Mouse (Mus musculus): ENCODE data around the gene Ptgir. TPM values are rescaled to one million over a fixed set of nuclear protein-coding genes. Genes with fewer than 3 reads are reported as not detected.
"Not testable (repeated sequence)": the region's sequence is repeated elsewhere in the genome, so short reads cannot be mapped to it uniquely, and the experiment has no call there.

Gene Ptgir
- total RNA-seq, 4 experiments from 2014 or later: not detected

DNA sequence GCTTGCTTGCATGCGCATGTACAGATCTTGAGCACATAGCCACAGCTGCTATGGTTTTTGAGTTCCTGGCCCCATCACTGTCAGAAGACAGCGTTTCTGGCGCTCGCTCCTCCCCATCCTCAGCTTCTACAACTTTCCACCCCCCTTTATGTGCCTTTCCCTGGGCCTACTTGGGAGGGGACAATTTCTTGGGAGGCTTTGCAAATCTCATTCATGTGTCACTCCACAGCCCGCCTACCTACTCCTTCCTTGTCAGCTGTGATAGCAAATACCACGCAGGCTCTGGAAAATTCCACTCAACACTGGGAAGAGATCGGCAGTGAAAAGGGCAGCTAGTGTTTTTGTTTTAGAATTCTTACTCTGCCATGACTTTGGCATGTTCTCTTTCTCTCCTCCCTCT is 34.0 kb downstream of the Ptgir start:
- DNase-seq (ENCODE audit: low spot score in 2 of 2): peak in 1 of 2 experiments; percentile 73

DNA sequence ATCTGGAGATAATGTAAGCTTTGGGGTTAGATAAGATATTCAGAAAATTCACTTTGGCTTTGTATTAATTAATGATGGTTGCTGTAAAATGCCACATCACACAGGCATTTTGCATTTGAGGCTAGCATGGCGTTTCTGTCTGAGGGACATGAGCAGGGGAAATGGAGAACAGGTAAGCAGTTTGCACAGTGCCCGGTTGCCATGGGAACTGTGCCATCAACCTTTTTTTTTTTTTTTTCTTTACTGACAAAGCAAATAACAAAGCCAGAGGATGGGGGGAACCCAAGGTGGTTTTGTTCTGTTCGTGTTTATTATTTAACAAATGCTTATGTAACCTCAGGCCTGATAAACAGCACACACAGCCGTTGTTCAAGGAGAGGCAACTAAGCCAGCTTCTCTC is 36.6 kb downstream of the Ptgir start:
- DNase-seq (ENCODE audit: low spot score in 2 of 2): no peak

DNA sequence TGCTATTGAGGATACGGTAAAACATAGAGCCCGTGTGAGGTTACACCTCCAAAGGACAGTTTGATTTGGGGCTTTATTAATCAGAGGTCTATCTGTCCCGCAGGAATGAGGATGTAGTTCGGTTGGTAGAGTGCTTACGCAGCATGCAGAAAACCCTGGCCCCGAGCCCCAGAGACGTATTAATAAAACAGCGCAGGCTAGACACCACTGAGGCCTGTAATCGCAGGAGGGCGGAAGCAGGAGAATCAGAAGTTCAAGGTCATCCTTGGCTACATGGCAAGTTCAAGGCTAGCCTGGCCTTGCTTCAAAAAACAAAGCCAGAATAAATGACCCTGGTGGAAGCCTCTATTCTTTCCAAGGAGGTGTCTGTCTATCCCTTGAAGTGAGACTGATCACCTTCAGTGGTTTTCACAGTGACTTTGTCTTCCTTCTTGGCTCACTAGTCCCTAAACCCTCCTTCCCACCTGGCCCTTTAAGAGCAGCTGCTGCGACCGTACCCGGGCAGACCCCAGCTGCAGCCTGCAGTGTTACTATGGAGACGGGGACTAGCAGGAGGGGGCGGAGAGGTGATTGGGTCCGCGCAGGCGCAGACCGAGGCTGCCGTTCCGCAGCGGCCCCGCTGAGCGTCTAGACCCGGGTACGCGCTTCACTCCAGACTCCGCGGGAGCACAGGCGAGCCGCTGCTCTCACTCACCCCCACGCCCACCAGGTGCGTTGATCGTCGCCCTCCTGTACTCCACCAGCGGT is 37.9 kb downstream of the Ptgir start, which contains the start of gene Pnmal2:
TSS of gene Pnmal2 (plus strand) at position 622 of the 747 bp plus-strand sequence.
- DNase-seq (ENCODE audit: low spot score in 2 of 2): peak; percentile 87 to 89

DNA sequence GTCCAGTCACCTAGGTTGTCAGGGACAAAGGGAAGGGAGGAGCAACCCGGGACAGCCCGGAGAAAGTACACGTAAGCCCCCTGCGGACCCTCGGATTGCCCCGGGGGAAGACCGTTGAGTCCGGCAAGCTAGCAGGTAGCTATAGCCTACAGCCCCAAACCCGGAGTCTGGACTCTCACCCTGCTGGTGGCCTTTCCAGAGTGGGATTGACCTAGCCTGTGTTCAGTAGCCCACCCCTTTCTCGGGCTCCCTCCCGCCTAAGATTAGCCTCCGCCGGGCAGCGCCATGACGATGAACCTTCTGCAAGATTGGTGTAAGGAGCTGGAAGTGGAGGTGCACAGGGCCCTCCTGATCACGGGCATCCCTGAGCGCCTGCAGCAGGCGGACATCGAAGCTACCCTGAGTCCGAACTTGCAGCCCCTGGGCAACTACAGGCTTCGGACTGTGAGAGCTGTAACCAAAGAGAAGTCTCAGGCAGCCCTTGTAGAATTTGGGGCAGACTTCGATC is 38.6 kb downstream of the Ptgir start:
- DNase-seq (ENCODE audit: low spot score in 2 of 2): no peak

DNA sequence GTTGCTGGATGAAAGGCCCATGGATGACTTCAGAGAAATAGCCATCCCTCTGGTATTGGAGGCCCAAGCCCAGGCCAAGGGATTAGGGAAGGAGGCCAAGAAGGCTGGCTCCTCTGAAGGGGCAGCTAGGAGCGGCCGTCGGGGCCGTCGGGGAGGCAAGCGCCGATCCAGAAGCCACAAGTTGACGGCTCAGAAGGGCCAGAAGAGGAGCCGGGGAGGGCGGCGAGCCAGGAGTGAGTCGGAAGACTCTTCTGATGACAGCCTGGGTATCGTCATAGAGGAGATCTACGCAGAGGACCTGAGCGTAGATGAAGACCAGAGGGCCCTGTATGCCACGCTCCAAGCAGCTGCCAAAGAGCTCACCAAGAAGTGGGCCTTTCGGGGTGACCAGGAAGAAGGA is 39.1 kb downstream of the Ptgir start:
- DNase-seq (ENCODE audit: low spot score in 2 of 2): no peak

DNA sequence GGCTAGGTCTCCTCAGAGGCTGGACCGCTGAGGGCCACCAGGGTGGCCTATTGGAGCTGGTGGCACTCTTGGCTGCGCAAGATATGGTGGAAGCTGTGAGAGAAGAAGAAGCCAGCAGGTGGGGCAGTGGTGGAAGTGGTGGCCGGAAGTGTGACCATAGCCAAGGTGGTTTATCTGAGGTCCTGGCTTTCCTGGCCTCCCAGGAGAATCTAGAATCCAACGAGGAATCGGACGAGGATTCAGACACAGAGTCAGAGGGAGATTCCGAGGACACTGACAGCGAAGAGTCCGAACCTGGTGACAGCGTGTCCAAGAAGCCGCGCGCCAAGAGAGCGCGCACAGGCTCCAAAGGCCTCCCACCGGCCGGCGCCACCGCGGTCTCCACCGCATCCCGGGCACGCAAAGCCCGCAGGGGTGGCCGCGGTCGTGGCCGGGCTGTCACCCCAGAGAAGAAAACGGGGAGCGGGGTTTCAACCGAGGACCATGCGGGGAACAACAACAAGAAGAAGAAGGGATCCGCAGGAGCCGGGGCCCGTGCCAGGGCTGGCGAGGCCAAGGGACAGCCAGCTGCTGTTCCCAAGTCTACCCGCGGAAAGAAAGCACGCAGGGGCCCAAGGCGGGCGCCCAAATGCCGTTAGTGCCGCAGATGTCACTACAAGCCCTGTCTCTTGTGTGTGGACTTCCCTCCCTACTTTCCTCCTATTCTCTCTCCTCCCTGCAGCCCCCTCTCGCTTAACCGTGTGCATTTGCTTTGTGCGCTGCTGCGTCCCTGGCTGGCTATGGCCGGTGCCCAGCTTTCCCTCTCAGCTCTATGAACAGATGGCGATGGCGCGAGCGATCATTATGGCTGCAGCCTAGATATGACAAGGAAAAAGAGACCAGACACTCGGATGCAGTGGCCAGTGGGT is 40.4 kb downstream of the Ptgir start:
- no peak for DNase-seq (ENCODE audit: low spot score in 2 of 2)

DNA sequence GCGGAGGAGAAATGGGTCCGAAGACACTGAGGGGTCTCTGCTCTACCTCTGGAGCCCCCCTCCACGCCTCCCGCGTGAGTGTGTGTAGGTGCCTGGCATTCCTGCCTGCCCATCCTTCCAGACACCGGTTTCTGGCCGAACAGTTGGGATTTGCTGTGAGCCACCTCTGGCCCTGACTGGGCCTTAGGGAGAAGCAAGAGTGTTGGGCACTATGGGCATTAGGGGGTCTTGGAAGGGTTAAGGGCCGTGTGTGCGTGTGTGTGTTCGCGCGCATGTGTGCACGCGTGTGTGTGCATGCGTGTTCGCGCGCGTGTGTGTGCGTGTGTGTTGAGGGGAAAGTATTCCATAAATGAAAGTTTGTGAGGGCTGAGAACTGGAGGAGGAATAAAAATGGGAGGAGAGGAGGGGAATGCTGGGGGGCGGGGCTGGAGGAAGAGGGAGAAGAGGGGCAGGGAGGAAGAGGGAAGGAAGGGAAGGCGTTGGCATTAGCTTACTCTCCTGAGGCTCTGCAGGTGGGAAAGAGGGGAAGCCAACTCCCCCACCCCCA is 41.1 kb downstream of the Ptgir start:
- no peak for DNase-seq (ENCODE audit: low spot score in 2 of 2)

DNA sequence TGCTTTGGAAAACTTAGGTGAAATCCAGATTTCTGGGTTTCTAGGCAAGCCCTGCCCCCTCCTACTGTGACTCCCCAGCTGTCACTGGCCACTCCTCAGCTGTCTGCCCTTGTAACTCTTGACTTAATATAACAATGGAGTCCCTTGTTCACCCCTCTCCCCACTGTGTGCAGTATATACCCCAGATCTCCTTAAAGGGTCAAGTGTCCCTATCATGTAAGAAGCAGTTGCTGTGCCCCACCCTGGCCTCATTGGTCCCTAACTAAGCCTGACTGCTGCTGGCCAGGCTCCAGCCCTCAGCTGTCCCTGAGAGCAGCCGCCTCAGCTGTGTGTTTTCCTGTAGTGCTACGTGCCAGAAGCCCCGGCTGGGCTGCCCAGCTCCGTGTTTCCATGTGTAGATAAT is 41.7 kb downstream of the Ptgir start:
- no peak for DNase-seq (ENCODE audit: low spot score in 2 of 2)

DNA sequence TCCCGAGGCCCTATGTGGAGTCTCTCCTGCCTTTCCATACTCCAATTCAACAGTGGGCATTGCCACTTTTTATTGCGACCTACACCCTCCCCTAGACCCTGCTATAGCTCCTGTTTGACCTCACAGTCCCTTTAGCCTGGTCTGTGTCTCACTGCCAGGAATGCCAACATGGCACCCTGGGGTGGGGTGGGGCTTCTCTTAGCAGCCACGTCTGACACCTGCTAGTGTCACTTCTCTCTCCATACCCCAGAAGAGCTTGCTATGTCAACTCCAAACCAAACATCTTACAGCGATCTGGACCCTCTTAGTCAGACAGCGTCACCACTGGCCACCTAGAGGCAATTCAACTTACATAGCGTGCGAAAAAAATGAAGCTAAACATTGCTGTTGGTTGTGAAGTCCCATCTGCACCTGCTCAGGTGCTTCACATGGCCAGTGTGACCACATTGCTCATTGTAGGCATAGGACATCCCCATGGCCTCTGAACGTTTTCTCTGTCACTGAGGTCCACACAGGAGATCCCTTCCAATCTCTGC is 42.7 kb downstream of the Ptgir start:
- no peak for DNase-seq (ENCODE audit: low spot score in 2 of 2)

DNA sequence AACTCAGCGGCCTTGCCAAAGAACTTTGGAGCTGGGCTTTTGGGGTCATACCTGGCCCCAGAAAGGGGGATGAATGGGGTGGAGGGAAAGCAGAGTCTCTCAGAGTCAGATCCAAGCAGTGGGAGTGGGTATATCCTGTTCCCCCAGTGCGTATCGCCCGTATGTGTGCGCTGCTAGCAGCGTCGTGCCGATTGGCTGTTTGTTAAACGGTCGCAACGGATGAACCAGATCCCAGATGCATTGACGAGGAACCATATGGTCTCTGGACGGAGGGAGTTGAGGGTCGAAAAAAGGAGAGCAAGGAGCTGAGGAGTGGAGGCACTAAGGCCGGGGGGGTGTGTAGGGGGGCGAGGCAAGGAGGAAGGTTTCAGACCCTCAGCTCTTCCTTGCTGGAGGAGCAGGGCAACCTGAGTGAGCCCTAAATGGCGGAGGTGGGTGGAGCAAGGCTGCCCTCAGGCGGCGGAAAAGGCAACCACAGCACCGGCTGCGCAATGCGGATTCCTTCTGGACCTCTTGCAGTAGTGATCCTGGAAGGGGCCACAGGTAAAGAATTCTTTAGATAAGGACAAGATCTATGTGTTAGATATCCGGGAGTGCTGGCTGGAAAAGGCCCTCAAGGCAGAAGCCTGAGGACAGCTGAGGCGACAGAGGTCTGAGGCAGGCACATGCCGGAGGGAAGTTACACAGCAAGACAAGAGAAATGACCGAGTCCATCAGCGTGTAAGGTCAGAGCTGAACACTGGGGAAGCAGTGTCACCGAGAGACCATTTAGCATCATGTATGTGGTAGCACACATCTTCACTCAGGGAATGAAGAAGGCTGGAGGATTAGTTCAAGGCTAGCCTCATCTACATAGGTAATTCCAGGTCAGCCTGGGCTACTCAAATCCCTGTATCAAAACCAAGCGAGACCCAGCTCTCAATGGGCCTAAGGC is 43.9 kb downstream of the Ptgir start:
- DNase-seq (ENCODE audit: low spot score in 2 of 2): peak in 1 of 2 experiments; percentile 88

DNA sequence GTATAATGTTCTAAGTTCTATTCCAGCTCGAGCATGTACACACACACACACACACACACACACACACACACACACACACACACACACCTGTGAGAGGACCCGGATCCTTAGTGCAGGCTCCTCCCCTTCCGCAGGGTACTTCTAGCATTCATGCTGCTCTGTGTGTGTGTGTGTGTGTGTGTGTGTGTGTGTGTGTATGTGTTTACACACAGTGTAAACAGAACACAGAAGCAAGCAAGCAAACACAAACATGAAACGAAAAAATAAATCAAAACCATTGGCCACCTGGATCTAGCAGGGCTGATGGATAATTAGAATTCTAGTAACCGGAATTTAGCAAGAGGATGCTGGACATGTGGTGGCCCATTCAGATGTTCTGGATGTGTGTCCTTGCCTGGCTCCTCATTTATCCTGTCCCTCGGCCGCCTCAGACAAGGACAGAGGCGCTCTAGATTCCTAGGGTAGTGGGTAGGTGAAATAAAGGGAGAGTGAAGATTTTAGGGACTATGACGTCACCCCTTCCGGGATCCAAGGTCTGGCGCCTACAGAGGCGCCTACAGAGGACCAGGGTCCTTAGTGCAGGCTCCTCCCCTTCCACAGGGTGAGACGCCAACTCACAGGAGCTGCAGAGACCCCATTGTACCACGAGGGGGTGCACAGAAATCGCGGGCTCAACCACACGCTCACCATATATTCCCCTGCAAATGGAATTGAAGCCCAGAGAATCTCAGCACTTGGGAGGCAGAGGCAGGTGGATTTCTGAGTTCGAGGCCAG is 44.8 kb downstream of the Ptgir start:
- peak; percentile 79 to 88 for DNase-seq (ENCODE audit: low spot score in 2 of 2)

DNA sequence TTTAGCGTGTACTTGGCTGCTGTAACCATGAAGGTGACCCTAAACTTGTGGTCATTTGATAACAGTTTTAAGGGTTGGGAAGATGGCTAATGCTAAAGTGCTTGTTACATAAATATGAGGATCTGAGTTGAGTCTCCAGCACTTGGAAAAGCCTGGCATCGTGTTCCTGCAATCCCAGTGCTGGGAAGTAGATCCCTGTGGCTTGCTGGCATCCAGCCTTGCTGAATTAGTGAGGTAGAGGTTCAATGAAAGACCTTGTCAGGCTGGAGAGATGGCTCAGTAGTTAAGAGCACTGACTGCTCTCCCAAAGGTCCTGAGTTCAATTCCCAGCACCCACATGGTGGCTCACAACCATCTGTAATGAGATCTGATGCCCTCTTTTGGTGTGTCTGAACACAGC is 47.5 kb downstream of the Ptgir start:
- not testable (repeated sequence) for DNase-seq (ENCODE audit: low spot score in 2 of 2)

DNA sequence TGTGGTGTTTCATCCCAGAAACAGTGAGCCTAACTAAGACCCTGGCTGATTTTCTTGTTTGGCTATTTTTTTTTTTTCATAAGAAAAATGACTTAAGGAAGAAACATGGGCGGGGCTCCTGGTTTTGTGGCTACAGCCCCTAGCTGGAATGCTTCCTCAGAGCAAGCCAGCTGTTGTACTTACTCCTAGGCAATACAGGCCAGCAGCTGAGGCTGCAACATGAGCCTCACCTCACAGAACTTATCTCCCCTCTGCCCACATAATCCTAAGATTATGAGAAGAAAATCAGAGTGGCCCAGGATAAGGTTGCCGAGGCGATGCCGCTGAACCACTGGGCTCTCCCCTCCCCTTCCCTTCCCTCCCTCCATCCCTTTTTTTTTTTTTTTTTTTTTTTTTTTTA is 49.4 kb downstream of the Ptgir start:
- DNase-seq (ENCODE audit: low spot score in 2 of 2): no peak

DNA sequence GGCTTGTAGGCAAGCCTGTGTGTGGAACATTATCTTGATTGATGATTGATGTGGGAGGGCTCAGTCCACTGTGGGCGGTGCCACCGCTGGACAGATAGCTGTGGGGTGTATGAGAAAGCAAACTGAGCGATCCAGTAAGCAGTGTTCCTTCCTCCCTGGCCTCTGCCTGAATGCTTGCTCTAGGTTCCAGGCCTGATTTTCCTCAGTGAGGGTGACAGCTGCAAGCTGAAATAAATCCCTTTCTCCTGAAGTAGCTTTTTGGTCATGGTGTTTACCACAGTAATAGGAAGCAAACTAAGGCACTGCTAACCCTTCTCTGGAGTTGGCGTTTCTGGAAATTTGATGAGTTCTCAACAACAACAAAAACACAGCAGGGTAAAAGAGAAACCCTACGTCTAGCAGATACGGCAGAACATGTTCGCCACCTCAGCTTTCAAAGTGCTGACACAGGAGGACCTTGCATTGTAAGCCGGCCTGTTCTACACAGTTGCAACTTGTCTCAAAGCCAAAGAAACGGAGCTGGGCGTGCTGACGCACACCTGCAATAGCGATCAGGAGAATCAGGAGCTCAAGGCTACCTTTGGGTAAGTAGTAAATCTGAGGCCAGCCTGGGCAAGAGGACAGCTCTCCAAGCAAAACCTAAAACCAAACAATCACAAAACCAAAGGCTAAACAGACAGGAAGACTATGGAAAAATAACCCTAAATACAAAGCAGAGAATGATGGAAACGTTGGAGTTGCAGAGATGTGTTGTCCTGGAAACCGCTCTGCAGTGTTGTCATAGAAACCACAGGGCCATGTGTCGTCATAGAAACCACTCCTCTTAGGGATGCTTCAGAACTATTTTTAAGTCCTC is 50.3 kb downstream of the Ptgir start:
- peak; percentile 69 to 81 for DNase-seq (ENCODE audit: low spot score in 2 of 2)

DNA sequence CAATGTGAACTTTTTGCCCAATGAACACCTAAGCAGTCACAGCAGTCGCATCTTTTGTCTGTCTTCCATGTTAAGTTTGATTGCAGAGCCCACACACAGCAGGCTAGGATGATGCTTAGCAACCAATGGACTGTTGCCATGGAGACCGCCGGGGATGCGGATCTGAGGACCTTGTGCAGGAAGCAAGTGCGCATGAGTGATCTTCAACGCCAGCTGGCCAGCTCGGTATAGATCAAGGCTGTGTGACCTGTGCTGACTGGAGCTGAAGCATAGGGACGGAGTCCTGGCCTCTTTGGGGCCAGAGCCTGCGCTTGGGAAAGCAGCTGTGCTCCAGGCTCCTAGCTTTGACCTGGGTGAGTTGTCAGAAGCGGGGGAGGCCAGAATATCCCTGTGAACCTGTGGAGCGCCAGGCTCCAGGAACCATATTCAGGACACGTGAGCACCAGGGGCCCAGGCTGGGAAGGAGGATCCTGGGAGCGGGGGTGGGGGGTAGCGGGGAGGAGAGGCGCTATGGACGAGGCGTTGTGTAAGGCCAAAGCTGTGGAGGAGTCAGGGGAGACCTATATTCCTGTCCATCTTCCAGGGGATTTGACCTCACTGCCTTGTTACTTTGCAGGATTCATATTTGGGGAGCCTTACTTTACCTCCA is 53.4 kb downstream of the Ptgir start, which contains the start of gene Pnmal1:
TSS of gene Pnmal1 (plus strand) at position 141 of the 649 bp plus-strand sequence.
- DNase-seq (ENCODE audit: low spot score in 2 of 2): peak; percentile 95

All from layer of hippocampus, adult 8-10 months (tissue).